Mouse (Mus musculus) heart, postnatal 0 days (tissue): ENCODE results near the gene Rcor3.

Experiments
- CTCF ChIP-seq: IDR thresholded peaks from 2 replicates; pipeline ENCODE4 v1.5.1; 2016; ENCODE audit warnings: antibody characterized with exemption, control low read depth, low read depth
- EP300 ChIP-seq: IDR thresholded peaks from 2 replicates; pipeline ENCODE4 v1.6.1; 2016; ENCODE audit warnings: antibody characterized with exemption, low read depth

- TF ChIP-seq CTCF = no peak
- no peak for TF ChIP-seq EP300
These were observed 43.9 kb upstream of the Rcor3 start for GRCm38 (mm10) chr1:192181696-192182257.
